Mouse (Mus musculus) adrenal gland, postnatal 4 days (tissue): ENCODE results near the gene Lrtm1. TPM values are rescaled to one million over a fixed set of nuclear protein-coding genes. Genes with fewer than 3 reads are reported as not detected.

Source experiments
- DNase-seq, 2 experiments: peaks; one replicate each; pipeline ENCODE4 v3.0.0; 2021 to 2022; ENCODE audit warnings: low spot score in 2 of 2, mixed read lengths in 2 of 2
- long read RNA-seq, 2 experiments: library from polyadenylated mRNA; stranded (forward); transcript quantifications; one replicate each; pipeline ENCODE4 v2.0.0; 2021
- total RNA-seq, 2 experiments: library from RNA; stranded (reverse); gene quantifications; 2 replicates each; pipeline ENCODE4 v1.2.3; 2021

Gene Lrtm1
- under 1 TPM; 0.39 to 0.56 TPM for total RNA-seq
- long read RNA-seq, experiment 1, result 0 reads
- long read RNA-seq, experiment 2, result 0 reads

DNA sequence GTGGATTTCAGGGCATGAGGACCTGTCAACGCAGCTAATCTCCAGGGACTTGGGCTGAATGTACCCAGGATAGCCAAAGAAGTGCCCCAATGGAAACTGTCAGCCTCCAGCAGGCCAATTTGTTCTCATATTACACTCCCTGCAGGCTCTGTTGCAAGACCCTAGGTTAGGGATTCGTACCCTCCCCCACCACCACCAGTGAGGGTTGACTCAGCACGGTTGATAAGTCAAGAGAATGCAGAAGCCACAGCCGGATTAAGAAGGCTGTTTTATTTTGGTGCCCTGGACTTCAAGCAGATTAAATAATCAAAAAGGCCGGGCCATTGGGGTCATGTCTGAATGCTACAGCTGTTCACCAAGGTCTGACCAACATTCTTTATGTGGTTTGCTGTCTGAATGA is at the start of gene Lrtm1:
Gene Lrtm1 (plus strand): TSS at position 326 of the 400 bp plus-strand sequence.
- DNase-seq, result no peak

- no peak for DNase-seq
These were observed 48.8 kb upstream of the Lrtm1 start for GRCm38 (mm10) chr14:28969247-28969646.

DNA sequence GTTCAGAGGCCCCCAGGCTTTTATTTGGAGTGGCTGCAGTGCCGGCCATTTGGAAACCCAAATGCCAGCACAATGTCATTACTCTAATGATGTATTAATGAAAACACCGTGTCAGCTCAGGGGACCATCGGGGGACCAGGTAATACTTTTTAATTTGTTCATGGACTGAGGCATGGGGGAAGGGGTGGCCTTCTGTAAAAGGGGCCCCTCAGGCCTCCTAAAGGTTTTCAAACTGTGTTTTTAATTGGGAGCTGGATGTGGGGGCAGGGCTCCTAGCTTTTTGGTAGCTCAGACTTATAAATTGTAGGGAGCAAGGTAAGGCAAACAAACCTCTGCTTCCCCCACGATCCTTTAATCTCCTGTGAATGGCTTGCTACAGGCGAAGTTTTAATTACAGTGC is 45.4 kb upstream of the Lrtm1 start:
- DNase-seq, result no peak

GRCm38 (mm10) chr14:28979230-28979629 is 38.8 kb upstream of the Lrtm1 start:
- no peak for DNase-seq

DNA sequence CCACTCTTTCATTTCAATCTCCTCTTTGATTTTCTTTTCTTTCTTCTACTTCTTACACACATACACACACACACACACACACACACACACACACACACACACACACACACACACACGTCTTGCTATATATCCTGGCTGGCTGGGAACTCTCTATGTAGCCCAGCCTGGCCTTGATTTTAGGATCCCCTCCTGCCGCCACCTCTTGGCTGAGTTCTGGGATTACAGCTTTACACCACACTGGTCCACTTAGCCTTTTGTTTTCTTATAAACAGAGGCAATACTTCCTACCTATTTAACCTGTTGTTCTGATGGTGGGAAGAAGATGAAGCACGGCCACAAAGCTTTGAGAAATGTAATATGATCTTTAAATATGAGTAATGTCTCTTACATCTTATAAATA is 37.5 kb upstream of the Lrtm1 start:
- no peak for DNase-seq

- no peak for DNase-seq
These were observed 33.7 kb upstream of the Lrtm1 start for GRCm38 (mm10) chr14:28984276-28984675.

DNA sequence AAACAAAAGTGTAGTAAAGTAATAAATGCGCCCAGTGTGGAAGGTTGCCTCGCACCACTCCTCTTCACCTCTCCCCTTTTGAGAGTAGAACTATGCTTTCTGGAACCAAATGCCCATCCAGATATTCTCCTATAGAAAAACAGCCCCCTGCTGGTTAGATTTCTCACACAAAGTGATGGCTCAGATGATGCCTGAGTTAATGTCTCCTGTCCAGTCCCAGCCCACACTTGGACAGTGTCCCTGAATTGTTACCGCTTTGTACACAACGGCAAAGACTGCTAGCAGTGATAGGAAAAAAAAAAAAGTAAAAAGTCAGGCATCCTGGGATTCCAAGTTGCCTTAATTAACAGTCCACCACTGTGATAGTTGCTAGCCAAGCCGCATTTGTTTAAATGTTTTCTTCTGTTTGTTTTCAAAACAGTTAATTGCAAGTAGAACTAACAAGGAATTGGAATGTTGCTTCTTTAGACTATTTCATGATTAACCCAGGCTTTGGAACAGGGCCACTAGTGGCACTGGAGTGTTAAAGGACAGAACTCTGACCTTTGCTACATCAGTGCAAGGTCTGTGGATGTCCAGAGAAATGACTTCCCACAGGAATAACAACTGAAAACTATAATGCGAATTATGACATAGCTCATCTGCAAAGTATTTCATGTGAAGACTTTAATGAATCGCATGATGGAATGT is 29.7 kb upstream of the Lrtm1 start:
- DNase-seq, result no peak

DNA sequence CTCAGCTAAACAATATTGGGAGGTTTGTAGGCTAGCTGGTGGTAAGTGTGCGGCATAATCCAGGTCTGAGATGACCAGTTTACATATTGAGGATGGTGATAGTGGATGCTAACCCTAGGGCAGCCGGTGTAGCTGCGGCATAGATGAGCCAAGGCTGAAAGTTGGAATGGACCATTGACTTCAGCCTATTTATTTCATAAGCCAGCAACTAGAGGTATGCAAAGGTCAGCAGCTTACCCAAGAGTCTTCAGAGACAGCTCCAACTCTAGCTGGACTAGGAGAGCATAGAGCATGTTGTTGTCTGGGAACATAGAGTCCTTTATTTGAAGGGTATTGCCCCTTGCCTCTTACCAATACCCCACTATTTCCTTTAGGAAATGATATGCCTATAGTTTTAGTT is 21.4 kb upstream of the Lrtm1 start:
- DNase-seq, result no peak

- DNase-seq, result no peak
These were observed 12.7 kb upstream of the Lrtm1 start for GRCm38 (mm10) chr14:29005228-29005840.

DNA sequence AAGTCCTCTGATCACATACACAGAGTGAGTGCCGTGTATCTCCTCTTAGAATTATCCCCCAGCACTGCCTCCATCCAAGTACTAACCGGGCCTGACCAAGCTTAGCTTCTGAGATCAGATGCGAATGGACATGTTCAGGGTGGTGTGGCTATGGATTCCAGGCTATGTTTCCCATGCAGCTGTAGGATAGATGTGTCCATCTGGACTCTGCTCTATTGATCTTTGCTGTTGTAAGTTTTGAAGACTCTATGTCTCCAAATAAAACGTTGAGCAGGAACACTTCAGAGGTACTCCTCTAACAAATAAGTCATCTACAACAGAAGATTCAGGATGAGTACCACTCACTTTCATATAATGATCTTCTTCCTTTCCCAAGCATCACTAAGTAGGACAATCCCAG is 8.4 kb upstream of the Lrtm1 start:
- no peak for DNase-seq

GRCm38 (mm10) chr14:29013161-29013560 is 4.8 kb upstream of the Lrtm1 start:
- no peak for DNase-seq

GRCm38 (mm10) chr14:29014680-29015079 is 3.3 kb upstream of the Lrtm1 start:
- DNase-seq, result no peak

DNA sequence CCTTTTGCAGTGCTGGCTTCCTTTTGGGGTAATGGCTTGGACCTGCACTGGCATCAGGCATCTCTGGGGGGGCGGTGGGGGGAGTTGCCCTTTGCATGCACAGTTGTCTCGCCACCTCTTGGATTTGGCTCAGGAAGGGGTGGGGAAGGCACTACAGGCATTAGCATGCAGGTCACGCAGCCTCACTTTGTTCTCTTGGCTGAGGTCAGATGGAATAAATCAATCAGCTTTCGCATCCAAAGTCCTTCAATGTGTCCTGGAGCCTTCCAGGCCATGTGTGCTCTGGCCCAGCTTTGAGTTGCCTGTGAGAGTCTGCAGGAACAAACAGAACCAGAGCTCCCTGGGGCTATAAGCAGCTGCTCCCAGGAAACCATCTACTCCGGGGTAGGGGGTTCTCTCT is 2.1 kb upstream of the Lrtm1 start:
- no peak for DNase-seq

DNA sequence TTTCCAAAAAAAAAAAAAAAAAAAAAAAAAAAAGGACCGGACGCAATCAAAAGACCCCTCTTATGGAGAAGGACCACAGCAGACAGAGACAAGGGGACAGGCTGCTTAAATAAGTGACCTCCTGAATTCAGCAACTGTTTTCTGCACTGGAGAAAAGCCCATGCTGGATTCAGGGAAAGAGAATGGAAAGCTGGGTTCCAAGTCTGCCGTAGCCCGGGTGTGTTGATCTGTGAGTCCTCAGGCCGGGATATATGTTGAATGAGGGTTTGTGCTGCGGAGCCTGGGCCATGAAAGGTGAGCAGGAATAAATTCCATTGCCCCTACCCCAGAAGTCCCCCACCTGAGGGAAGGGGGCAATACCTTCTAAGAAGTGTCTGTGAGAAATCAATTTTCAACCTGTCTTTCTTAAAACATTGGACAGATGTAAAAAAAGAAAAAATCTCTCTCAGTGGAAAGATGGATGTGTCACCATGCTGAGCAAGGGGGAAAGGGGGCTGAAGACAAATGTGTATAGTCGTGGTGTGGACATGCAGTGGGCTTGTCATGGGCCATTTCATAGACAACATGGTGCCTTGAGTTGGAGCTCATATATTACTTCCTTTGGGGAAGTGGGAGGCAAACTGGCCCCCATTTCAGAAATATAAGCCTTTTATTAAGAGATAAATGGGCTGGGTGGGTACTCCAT is 450 bp downstream of the Lrtm1 start:
- no peak for DNase-seq

- DNase-seq, result no peak
These were observed 3.3 kb downstream of the Lrtm1 start for GRCm38 (mm10) chr14:29021295-29021694.

DNA sequence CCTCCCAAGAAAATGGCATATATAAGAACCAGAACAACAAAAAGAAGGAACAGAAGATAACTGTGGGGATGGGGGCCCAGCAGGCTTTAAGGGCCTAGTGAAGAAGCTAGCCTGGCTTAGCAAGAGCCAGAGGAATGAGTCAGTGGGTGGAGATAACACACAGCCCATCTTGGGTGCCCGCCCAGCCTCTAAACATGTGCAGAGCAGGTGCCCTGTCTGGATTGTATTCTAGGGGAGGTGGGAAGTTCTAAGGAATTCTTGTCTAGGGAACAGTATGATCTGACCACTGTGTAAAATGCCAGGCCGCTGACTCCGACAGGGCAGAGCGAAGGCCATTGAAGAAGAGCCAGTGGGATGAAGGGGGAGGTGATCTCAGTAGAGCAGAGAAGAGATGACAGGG is 5.2 kb downstream of the Lrtm1 start:
- no peak for DNase-seq

- no peak for DNase-seq
These were observed 7.3 kb downstream of the Lrtm1 start for GRCm38 (mm10) chr14:29025335-29025734.

DNA sequence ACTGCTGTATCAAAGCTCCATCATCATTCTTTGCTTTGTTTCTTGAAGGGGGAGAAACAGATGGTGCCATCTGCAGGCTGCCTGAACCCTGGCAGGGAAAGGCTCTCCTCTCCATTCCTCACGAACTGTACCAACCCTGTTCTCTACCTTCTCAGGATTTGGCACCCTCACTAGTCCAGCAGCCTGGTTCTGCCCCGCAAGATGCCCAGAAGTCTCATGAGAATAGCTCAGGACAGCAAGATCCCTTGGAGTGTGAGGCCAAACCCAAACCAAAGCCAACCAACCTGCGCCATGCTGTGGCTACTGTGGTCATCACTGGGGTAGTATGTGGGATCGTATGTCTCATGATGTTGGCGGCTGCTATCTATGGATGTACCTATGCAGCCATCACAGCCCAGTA is 9.3 kb downstream of the Lrtm1 start:
- no peak for DNase-seq

- no peak for DNase-seq
These were observed 10.5 kb downstream of the Lrtm1 start for GRCm38 (mm10) chr14:29028391-29029106.

DNA sequence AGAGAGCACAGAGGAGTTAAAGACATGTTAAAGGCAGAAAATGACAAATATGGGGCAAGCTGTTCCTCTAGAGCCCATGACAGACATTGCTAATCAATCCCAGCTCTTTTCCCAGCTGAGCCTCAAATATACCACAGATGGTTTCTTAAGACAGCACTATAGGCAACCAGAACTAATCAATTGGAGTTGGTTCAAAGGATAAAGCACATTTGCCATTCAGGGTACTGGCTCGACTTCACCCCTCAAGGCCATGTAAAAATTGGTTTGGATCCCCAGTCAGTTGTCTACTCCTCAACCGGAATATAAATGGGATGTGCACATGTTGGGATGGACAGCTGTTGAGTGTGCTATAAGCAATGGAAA is 11.1 kb downstream of the Lrtm1 start:
- DNase-seq, result no peak

- DNase-seq, result no peak
These were observed 11.9 kb downstream of the Lrtm1 start for GRCm38 (mm10) chr14:29029896-29030420.

GRCm38 (mm10) chr14:29030519-29030918 is 12.5 kb downstream of the Lrtm1 start:
- no peak for DNase-seq
